Mouse (Mus musculus) liver, embryonic 14.5 days (tissue): ENCODE results near the gene Olfr556. TPM values are rescaled to one million over a fixed set of nuclear protein-coding genes. Genes with fewer than 3 reads are reported as not detected.

ENCODE experiments used
- ATAC-seq: fragments of 200-750 bp; cut with Nextera tagmentation; 2 replicates; pipeline ENCODE4 v1.8.0; 2017; ENCODE audit warnings: moderate number of reproducible peaks, mild to moderate bottlenecking, moderate library complexity; ENCODE audit not compliant: insufficient read depth
- DNase-seq, 3 experiments: peaks; one replicate each; pipeline ENCODE4 v3.0.0-alpha.2; 2012 to 2013; ENCODE audit warnings: low read depth in 3 of 3, low spot score in 3 of 3
- H3K27ac ChIP-seq: fragments of 300-500 bp; sonication (generic); 2 replicates; pipeline ENCODE4 v1.5.1; 2014; ENCODE audit warnings: moderate library complexity, mild to moderate bottlenecking, control low read depth, inconsistent platforms
- H3K27me3 ChIP-seq: fragments of 300-500 bp; sonication (generic); 2 replicates; pipeline ENCODE4 v1.6.1; 2014; ENCODE audit warnings: mild to moderate bottlenecking, low read length, moderate library complexity; ENCODE audit not compliant: control insufficient read depth, insufficient read depth
- H3K36me3 ChIP-seq: fragments of 300-500 bp; sonication (generic); replicated peaks from 2 replicates; pipeline ENCODE4 v1.6.1; 2014; ENCODE audit warnings: low read depth; ENCODE audit not compliant: control insufficient read depth, insufficient read depth
- H3K4me1 ChIP-seq, 2 experiments: fragments of 200-500 bp in 1 of 2; fragments of 300-500 bp in 1 of 2; sonication (generic) in 1 of 2; replicated peaks; 2 replicates each; pipeline ENCODE4 v1.6.1; 2012 to 2014; ENCODE audit warnings: antibody characterized with exemption in 1 of 2, inconsistent platforms in 1 of 2, low read length in 1 of 2; ENCODE audit not compliant: control insufficient read depth in 2 of 2, insufficient read depth in 2 of 2
- H3K4me2 ChIP-seq: fragments of 300-500 bp; sonication (generic); 2 replicates; pipeline ENCODE4 v1.6.1; 2014; ENCODE audit warnings: low read depth, mild to moderate bottlenecking, control low read depth, moderate library complexity
- H3K4me3 ChIP-seq, 2 experiments: fragments of 200-500 bp in 1 of 2; fragments of 300-500 bp in 1 of 2; sonication (generic) in 1 of 2; 2 replicates each; pipeline ENCODE4 v1.5.1; 2012 to 2014; ENCODE audit warnings: low read depth in 2 of 2, low read length in 2 of 2, mild to moderate bottlenecking in 2 of 2, control low read depth in 1 of 2, inconsistent platforms in 1 of 2, moderate library complexity in 1 of 2; ENCODE audit not compliant: insufficient read depth in 1 of 2
- H3K9ac ChIP-seq: fragments of 300-500 bp; sonication (generic); replicated peaks from 2 replicates; pipeline ENCODE4 v1.6.1; 2014; ENCODE audit warnings: mild to moderate bottlenecking, control low read depth, moderate library complexity
- H3K9me3 ChIP-seq: fragments of 300-500 bp; sonication (generic); 2 replicates; pipeline ENCODE4 v1.6.1; 2016; ENCODE audit warnings: low read length, mixed read lengths; ENCODE audit not compliant: control insufficient read depth
- CTCF ChIP-seq: IDR thresholded peaks from 2 replicates; pipeline ENCODE4 v1.5.1; 2016; ENCODE audit warnings: antibody characterized with exemption, low read depth, control low read depth
- EP300 ChIP-seq: IDR thresholded peaks from 2 replicates; pipeline ENCODE4 v1.6.1; 2016; ENCODE audit warnings: antibody characterized with exemption, low read depth
- WGBS: fragments of 180-500 bp; shearing (Covaris S2); extraction: QIAGEN DNeasy Blood & Tissue Kit; methylation state at CpG from one replicate; pipeline ENCODE4 v1.1.7; 2014; ENCODE audit not compliant: insufficient replicate concordance; 5-methylcytosine and 5-hydroxymethylcytosine counted together
- polyA plus RNA-seq, 2 experiments: library from polyadenylated mRNA; depleted of rRNA in 1 of 2; stranded (reverse) in 1 of 2; unstranded in 1 of 2; fragments of >200 nt; fragmentation: Nextera tagmentation in 1 of 2; extraction: Ambion mirVana in 1 of 2; gene quantifications; 2 replicates each; pipeline versions ENCODE4 v1.2.1 to v1.2.3; 2012 to 2014

The Olfr556 gene
- polyA plus RNA-seq, 2 experiments = not detected

DNA sequence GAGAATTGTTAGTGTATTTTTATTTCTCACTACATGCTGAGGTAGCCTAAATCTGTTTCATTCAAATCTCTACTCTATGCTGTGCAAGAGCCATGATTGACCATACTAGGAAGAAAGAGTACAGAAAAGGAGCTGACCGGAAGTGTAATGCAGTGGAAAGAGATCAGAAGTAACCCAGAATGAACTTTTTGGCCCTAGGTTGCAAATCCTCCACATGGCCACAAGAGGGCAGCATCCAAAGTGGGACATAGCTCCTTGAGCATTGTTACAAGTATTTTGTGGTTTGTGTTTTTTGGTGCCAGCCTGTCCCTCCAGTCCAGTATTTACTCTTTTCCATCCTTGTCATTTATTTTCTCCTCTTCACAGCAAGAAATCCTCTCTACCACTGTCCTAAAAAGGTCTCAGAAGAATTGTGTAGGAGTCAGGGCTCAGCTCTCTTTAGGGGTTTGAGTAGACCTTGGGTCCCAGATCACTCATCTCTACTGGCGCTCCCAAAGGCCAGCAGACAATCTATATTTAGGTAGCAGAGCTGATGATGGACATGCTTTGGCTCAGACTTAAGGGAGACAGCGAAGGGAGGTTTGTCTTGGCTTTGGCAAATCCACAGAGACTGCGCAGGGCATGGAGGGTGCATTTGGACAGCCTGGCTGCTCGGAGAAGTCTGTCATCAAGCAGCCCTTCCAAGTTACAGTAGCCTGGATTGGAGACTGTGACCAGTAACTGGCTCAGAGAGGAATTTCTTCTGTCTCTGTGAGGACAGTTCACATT is 30.8 kb downstream of the Olfr556 start, which contains the start of gene Olfr557:
Olfr557 (plus strand) TSS at position 553 of the 768 bp plus-strand sequence.
- peak in 1 of 3 experiments; percentile 9 for DNase-seq
- TF ChIP-seq CTCF = peak; percentile 84
- TF ChIP-seq EP300 = no peak
- no peak for ATAC-seq
- WGBS = 57% methylated on average over 5 of the region's 5 CpGs
- Histone ChIP-seq H3K4me2 (no peak within 1 kb of the TSS), H3K27me3 (no peaks in the 10 kb centered on the region), H3K27ac (no peak within 1 kb of the TSS), H3K4me1 (no peaks in the 10 kb centered on the region), H3K4me3 (no peak within 1 kb of the TSS), H3K36me3 (no peaks in the 10 kb centered on the region), H3K9me3 (no peaks in the 10 kb centered on the region), H3K9ac (no peak within 1 kb of the TSS)

DNA sequence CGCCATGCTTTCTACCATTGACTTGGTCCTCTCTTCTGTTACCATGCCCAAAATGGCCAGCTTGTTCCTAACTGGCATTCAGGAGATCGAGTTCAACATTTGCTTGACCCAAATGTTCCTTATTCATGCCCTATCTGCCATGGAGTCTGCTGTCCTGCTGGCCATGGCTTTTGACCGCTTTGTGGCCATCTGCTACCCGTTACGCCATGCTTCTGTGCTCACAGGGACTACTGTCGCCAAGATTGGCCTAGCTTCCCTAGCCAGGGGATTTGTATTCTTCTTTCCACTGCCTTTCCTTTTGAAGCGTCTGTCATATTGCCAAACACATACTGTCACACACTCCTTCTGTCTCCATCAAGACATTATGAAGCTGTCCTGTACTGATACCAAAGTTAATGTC is 33.8 kb downstream of the Olfr556 start:
- no peaks in the 10 kb centered on the region for H3K9me3 ChIP-seq
- 66% methylated on average over 7 of the region's 7 CpGs for WGBS
- TF ChIP-seq CTCF (no peak), EP300 (no peak)
- no peaks in the 10 kb centered on the region for H3K27me3 ChIP-seq
- no peak for ATAC-seq
- no peaks in the 10 kb centered on the region for H3K4me1 ChIP-seq
- no peak overlapping the region for H3K4me2 ChIP-seq
- H3K9ac ChIP-seq = no peak overlapping the region
- H3K36me3 ChIP-seq = no peaks in the 10 kb centered on the region
- no peak overlapping the region for H3K27ac ChIP-seq
- H3K4me3 ChIP-seq = no peak overlapping the region
- DNase-seq = no peak

DNA sequence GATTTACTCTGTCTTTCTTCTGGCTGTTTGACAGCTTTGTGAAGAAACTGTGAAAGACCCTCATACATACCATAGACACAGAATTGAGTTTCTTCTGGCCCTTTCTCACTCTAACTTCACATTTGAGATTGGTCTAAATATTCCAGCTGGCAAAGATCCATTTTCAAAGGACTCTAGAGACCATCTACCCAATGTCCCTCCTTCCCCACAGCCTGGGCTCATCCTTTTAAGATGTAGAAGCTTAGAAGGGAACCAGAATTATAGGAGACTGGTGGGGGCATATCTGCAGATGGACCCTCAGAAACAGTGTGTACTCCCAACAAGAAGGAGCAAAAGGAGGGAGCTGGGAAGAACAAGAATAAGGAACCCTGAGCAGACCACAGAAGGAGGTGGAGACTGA is 37.2 kb downstream of the Olfr556 start, which contains the start of gene Olfr558:
Olfr558 (plus strand) TSS at position 301 of the 400 bp plus-strand sequence.
- H3K36me3 ChIP-seq = no peaks in the 10 kb centered on the region
- no peak within 1 kb of the TSS for H3K27ac ChIP-seq
- H3K4me3 ChIP-seq = no peak within 1 kb of the TSS
- no peaks in the 10 kb centered on the region for H3K4me1 ChIP-seq
- no peak for ATAC-seq
- H3K27me3 ChIP-seq = no peaks in the 10 kb centered on the region
- H3K9me3 ChIP-seq = no peaks in the 10 kb centered on the region
- no peak within 1 kb of the TSS for H3K4me2 ChIP-seq
- no peak within 1 kb of the TSS for H3K9ac ChIP-seq
- DNase-seq = no peak
- TF ChIP-seq EP300 = no peak
- TF ChIP-seq CTCF = no peak

DNA sequence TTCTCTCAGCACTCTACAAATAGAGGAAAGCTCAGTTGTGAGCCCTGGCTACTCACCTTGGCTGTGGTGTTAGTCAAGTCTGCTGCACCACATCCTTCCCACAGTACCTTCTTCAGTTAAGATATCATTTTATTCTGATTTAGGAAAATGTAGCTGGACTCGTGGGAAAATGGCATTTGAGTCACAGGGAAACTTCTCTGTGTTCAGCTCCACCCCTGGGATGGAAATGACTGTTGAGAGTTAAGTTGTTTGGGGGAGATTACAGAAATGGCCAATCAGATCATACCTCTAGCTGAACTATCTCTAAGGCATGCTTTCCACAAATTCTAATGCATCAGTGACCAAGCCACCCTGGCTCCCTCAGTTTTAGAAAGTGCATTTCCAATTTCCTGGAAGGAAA is 54.3 kb downstream of the Olfr556 start, which contains the start of gene Olfr33:
Olfr33 (minus strand) TSS at position 101 of the 400 bp plus-strand sequence.
- no peak within 1 kb of the TSS for H3K27ac ChIP-seq
- ATAC-seq (no peak), DNase-seq (no peak)
- no peaks in the 10 kb centered on the region for H3K27me3 ChIP-seq
- H3K4me2 ChIP-seq = no peak within 1 kb of the TSS
- no peaks in the 10 kb centered on the region for H3K9me3 ChIP-seq
- WGBS = 21% methylated on average over 1 of the region's 1 CpGs
- no peaks in the 10 kb centered on the region for H3K4me1 ChIP-seq
- no peak within 1 kb of the TSS for H3K4me3 ChIP-seq
- no peak for TF ChIP-seq EP300
- no peak for TF ChIP-seq CTCF
- H3K9ac ChIP-seq = no peak within 1 kb of the TSS
- H3K36me3 ChIP-seq = no peaks in the 10 kb centered on the region

Other genes with a start within 250 kb of the Olfr556 start
- gene Rrm1, start 223.2 kb upstream of the Olfr556 start, polyA plus RNA-seq (2012; rRNA removed) = 67.5 and 107 TPM in 2 replicates
- gene Rrm1, start 223.2 kb upstream of the Olfr556 start, polyA plus RNA-seq (2014; fragmentation: Nextera tagmentation; extraction: Ambion mirVana) = 185 and 196 TPM in 2 replicates
- gene Olfr543, start 183.2 kb upstream of the Olfr556 start, polyA plus RNA-seq (2012; rRNA removed) = not detected in 2 replicates
- gene Olfr543, start 183.2 kb upstream of the Olfr556 start, polyA plus RNA-seq (2014; fragmentation: Nextera tagmentation; extraction: Ambion mirVana) = 0.37 and 0.39 TPM in 2 replicates
- not detected in 2 replicates for gene Olfr544, start 176.6 kb upstream of the Olfr556 start, polyA plus RNA-seq (2012; rRNA removed)
- gene Olfr544, start 176.6 kb upstream of the Olfr556 start, polyA plus RNA-seq (2014; fragmentation: Nextera tagmentation; extraction: Ambion mirVana) = 0.04 and 0.17 TPM in 2 replicates
- gene Olfr545, start 165.3 kb upstream of the Olfr556 start, polyA plus RNA-seq (2012; rRNA removed) = not detected in 2 replicates
- not detected in 2 replicates for gene Olfr545, start 165.3 kb upstream of the Olfr556 start, polyA plus RNA-seq (2014; fragmentation: Nextera tagmentation; extraction: Ambion mirVana)
- gene Olfr547, start 130.2 kb upstream of the Olfr556 start, polyA plus RNA-seq (2012; rRNA removed) = not detected in 2 replicates
- not detected in 2 replicates for gene Olfr547, start 130.2 kb upstream of the Olfr556 start, polyA plus RNA-seq (2014; fragmentation: Nextera tagmentation; extraction: Ambion mirVana)
- gene Olfr548-ps1, start 124.0 kb upstream of the Olfr556 start, polyA plus RNA-seq (2012; rRNA removed) = not detected in 2 replicates
- not detected in 2 replicates for gene Olfr548-ps1, start 124.0 kb upstream of the Olfr556 start, polyA plus RNA-seq (2014; fragmentation: Nextera tagmentation; extraction: Ambion mirVana)
- not detected in 2 replicates for gene Olfr549, start 115.0 kb upstream of the Olfr556 start, polyA plus RNA-seq (2012; rRNA removed)
- gene Olfr549, start 115.0 kb upstream of the Olfr556 start, polyA plus RNA-seq (2014; fragmentation: Nextera tagmentation; extraction: Ambion mirVana) = not detected in 2 replicates
- gene Trim21, start 99.4 kb upstream of the Olfr556 start, polyA plus RNA-seq (2012; rRNA removed) = 2.0 and 3.0 TPM in 2 replicates
- gene Trim21, start 99.4 kb upstream of the Olfr556 start, polyA plus RNA-seq (2014; fragmentation: Nextera tagmentation; extraction: Ambion mirVana) = 0.45 and 0.58 TPM in 2 replicates
- gene Olfr550, start 93.5 kb upstream of the Olfr556 start, polyA plus RNA-seq (2012; rRNA removed) = not detected in 2 replicates
- not detected in 2 replicates for gene Olfr550, start 93.5 kb upstream of the Olfr556 start, polyA plus RNA-seq (2014; fragmentation: Nextera tagmentation; extraction: Ambion mirVana)
- not detected in 2 replicates for gene Olfr551, start 73.0 kb upstream of the Olfr556 start, polyA plus RNA-seq (2012; rRNA removed)
- gene Olfr551, start 73.0 kb upstream of the Olfr556 start, polyA plus RNA-seq (2014; fragmentation: Nextera tagmentation; extraction: Ambion mirVana) = not detected in 2 replicates
- gene Olfr552, start 67.1 kb upstream of the Olfr556 start, polyA plus RNA-seq (2012; rRNA removed) = not detected in 2 replicates
- not detected in 2 replicates for gene Olfr552, start 67.1 kb upstream of the Olfr556 start, polyA plus RNA-seq (2014; fragmentation: Nextera tagmentation; extraction: Ambion mirVana)
- not detected in 2 replicates for gene Olfr553, start 46.7 kb upstream of the Olfr556 start, polyA plus RNA-seq (2012; rRNA removed)
- not detected in 2 replicates for gene Olfr553, start 46.7 kb upstream of the Olfr556 start, polyA plus RNA-seq (2014; fragmentation: Nextera tagmentation; extraction: Ambion mirVana)
- gene Olfr554, start 26.5 kb upstream of the Olfr556 start, polyA plus RNA-seq (2012; rRNA removed) = not detected in 2 replicates
- gene Olfr554, start 26.5 kb upstream of the Olfr556 start, polyA plus RNA-seq (2014; fragmentation: Nextera tagmentation; extraction: Ambion mirVana) = not detected in 2 replicates
- gene Olfr555, start 6.1 kb upstream of the Olfr556 start, polyA plus RNA-seq (2012; rRNA removed) = not detected in 2 replicates
- gene Olfr555, start 6.1 kb upstream of the Olfr556 start, polyA plus RNA-seq (2014; fragmentation: Nextera tagmentation; extraction: Ambion mirVana) = not detected in 2 replicates
- gene Trim68, start 22.4 kb downstream of the Olfr556 start, polyA plus RNA-seq (2012; rRNA removed) = 1.8 and 2.3 TPM in 2 replicates
- 0.86 and 1.3 TPM in 2 replicates for gene Trim68, start 22.4 kb downstream of the Olfr556 start, polyA plus RNA-seq (2014; fragmentation: Nextera tagmentation; extraction: Ambion mirVana)
- gene Olfr557, start 31.0 kb downstream of the Olfr556 start, polyA plus RNA-seq (2012; rRNA removed) = not detected in 2 replicates
- gene Olfr557, start 31.0 kb downstream of the Olfr556 start, polyA plus RNA-seq (2014; fragmentation: Nextera tagmentation; extraction: Ambion mirVana) = not detected in 2 replicates
- not detected in 2 replicates for gene Olfr558, start 37.3 kb downstream of the Olfr556 start, polyA plus RNA-seq (2012; rRNA removed)
- gene Olfr558, start 37.3 kb downstream of the Olfr556 start, polyA plus RNA-seq (2014; fragmentation: Nextera tagmentation; extraction: Ambion mirVana) = not detected in 2 replicates
- not detected in 2 replicates for gene Olfr33, start 54.2 kb downstream of the Olfr556 start, polyA plus RNA-seq (2012; rRNA removed)
- not detected in 2 replicates for gene Olfr33, start 54.2 kb downstream of the Olfr556 start, polyA plus RNA-seq (2014; fragmentation: Nextera tagmentation; extraction: Ambion mirVana)
- not detected in 2 replicates for gene Olfr559, start 62.6 kb downstream of the Olfr556 start, polyA plus RNA-seq (2012; rRNA removed)
- not detected in 2 replicates for gene Olfr559, start 62.6 kb downstream of the Olfr556 start, polyA plus RNA-seq (2014; fragmentation: Nextera tagmentation; extraction: Ambion mirVana)
- gene Olfr560, start 94.5 kb downstream of the Olfr556 start, polyA plus RNA-seq (2012; rRNA removed) = not detected in 2 replicates
- gene Olfr560, start 94.5 kb downstream of the Olfr556 start, polyA plus RNA-seq (2014; fragmentation: Nextera tagmentation; extraction: Ambion mirVana) = not detected in 2 replicates
- 0.02 TPM in 2 replicates for gene Olfr78, start 94.6 kb downstream of the Olfr556 start, polyA plus RNA-seq (2012; rRNA removed)
- gene Olfr78, start 94.6 kb downstream of the Olfr556 start, polyA plus RNA-seq (2014; fragmentation: Nextera tagmentation; extraction: Ambion mirVana) = not detected in 2 replicates
- not detected in 2 replicates for gene Olfr561, start 106.3 kb downstream of the Olfr556 start, polyA plus RNA-seq (2012; rRNA removed)
- not detected in 2 replicates for gene Olfr561, start 106.3 kb downstream of the Olfr556 start, polyA plus RNA-seq (2014; fragmentation: Nextera tagmentation; extraction: Ambion mirVana)
- not detected in 2 replicates for gene Olfr564, start 138.6 kb downstream of the Olfr556 start, polyA plus RNA-seq (2012; rRNA removed)
- not detected in 2 replicates for gene Olfr564, start 138.6 kb downstream of the Olfr556 start, polyA plus RNA-seq (2014; fragmentation: Nextera tagmentation; extraction: Ambion mirVana)
- not detected in 2 replicates for gene Olfr566, start 193.9 kb downstream of the Olfr556 start, polyA plus RNA-seq (2012; rRNA removed)
- not detected in 2 replicates for gene Olfr566, start 193.9 kb downstream of the Olfr556 start, polyA plus RNA-seq (2014; fragmentation: Nextera tagmentation; extraction: Ambion mirVana)
- gene Olfr568, start 212.2 kb downstream of the Olfr556 start, polyA plus RNA-seq (2012; rRNA removed) = not detected in 2 replicates
- not detected in 2 replicates for gene Olfr568, start 212.2 kb downstream of the Olfr556 start, polyA plus RNA-seq (2014; fragmentation: Nextera tagmentation; extraction: Ambion mirVana)
- not detected in 2 replicates for gene Olfr569, start 226.0 kb downstream of the Olfr556 start, polyA plus RNA-seq (2012; rRNA removed)
- not detected in 2 replicates for gene Olfr569, start 226.0 kb downstream of the Olfr556 start, polyA plus RNA-seq (2014; fragmentation: Nextera tagmentation; extraction: Ambion mirVana)
- gene Olfr570, start 229.7 kb downstream of the Olfr556 start, polyA plus RNA-seq (2012; rRNA removed) = not detected in 2 replicates
- not detected in 2 replicates for gene Olfr570, start 229.7 kb downstream of the Olfr556 start, polyA plus RNA-seq (2014; fragmentation: Nextera tagmentation; extraction: Ambion mirVana)